Mouse (Mus musculus): ENCODE results near the gene Olfr374. TPM values are rescaled to one million over a fixed set of nuclear protein-coding genes. Genes with fewer than 3 reads are reported as not detected.

Olfr374 gene
- total RNA-seq, 2 experiments from 2014 or later = not detected

Other genes starting within 250 kb of the Olfr374 start
- 10 to 100 TPM in 1 of 2 experiments, 1 to 10 TPM in 1; 9.8 to 10.9 TPM for gene Zfp709, start 225.0 kb upstream of the Olfr374 start, total RNA-seq (2021)
- gene Zfp882, start 198.4 kb upstream of the Olfr374 start, total RNA-seq (2021) = 10 to 100 TPM; 12.9 to 13.7 TPM
- gene Zfp617, start 198.4 kb upstream of the Olfr374 start, total RNA-seq (2021) = 10 to 100 TPM; 26.9 to 29.0 TPM
- gene Zfp961, start 156.0 kb upstream of the Olfr374 start, total RNA-seq (2021) = 10 to 100 TPM; 15.3 to 15.4 TPM
- gene Cyp4f18, start 97.4 kb upstream of the Olfr374 start, total RNA-seq (2021) = not detected
- gene Olfr372, start 65.8 kb upstream of the Olfr374 start, total RNA-seq (2021) = not detected
- not detected for gene Olfr373, start 23.9 kb upstream of the Olfr374 start, total RNA-seq (2021)
- 10 to 100 TPM; 22.7 to 31.6 TPM for gene Tpm4, start 27.9 kb downstream of the Olfr374 start, total RNA-seq (2021)
- gene Rab8a, start 54.2 kb downstream of the Olfr374 start, total RNA-seq (2021) = 10 to 100 TPM; 27.8 to 39.9 TPM
- gene Hsh2d, start 82.6 kb downstream of the Olfr374 start, total RNA-seq (2021) = not detected
- not detected for gene Cib3, start 105.8 kb downstream of the Olfr374 start, total RNA-seq (2021)
- not detected for gene Gm11034, start 106.6 kb downstream of the Olfr374 start, total RNA-seq (2021)
- gene Fam32a, start 112.7 kb downstream of the Olfr374 start, total RNA-seq (2021) = 10 to 100 TPM; 57.9 to 58.0 TPM
- gene Ap1m1, start 133.0 kb downstream of the Olfr374 start, total RNA-seq (2021) = 10 to 100 TPM; 80.1 to 80.6 TPM
- 1 to 10 TPM; 2.8 to 4.2 TPM for gene Gm10282, start 198.2 kb downstream of the Olfr374 start, total RNA-seq (2021)
- 10 to 100 TPM; 15.2 to 23.6 TPM for gene Klf2, start 212.0 kb downstream of the Olfr374 start, total RNA-seq (2021)